Mouse (Mus musculus) macrophage (primary cell): ENCODE data around the gene Ninj1. TPM values are rescaled to one million over a fixed set of nuclear protein-coding genes. Genes with fewer than 3 reads are reported as not detected.

Experiments
- H3K27ac ChIP-seq: fragments of 350-480 bp; formaldehyde crosslinking; 2 replicates; pipeline ENCODE4 v1.9.0; 2021
- H3K36me3 ChIP-seq: fragments of 350-480 bp; formaldehyde crosslinking; 2 replicates; pipeline ENCODE4 v1.9.0; 2021; ENCODE audit errors: inconsistent target
- H3K4me3 ChIP-seq: fragments of 350-480 bp; formaldehyde crosslinking; 2 replicates; pipeline ENCODE4 v1.9.0; 2021; ENCODE audit errors: inconsistent target
- H3K79me2 ChIP-seq: fragments of 350-480 bp; formaldehyde crosslinking; 2 replicates; pipeline ENCODE4 v1.9.0; 2021; ENCODE audit errors: inconsistent target
- WGBS: methylation state at CpG from one replicate; pipeline ENCODE4 v1.1.7; 2026; ENCODE audit warnings: inconsistent platforms; ENCODE audit not compliant: missing documents; 5-methylcytosine and 5-hydroxymethylcytosine counted together
- polyA plus RNA-seq: library from polyadenylated mRNA; stranded (reverse); fragments of 250-400 nt; gene quantifications from 3 replicates; pipeline ENCODE4 v1.2.4, GENCODE M21; 2018; ENCODE audit warnings: inconsistent platforms
- total RNA-seq, 78 experiments: library from RNA; depleted of rRNA; stranded (reverse); fragments of 250-400 nt; gene quantifications; 1 replicate in 9 of 78; 2 replicates in 24 of 78; 3 replicates in 43 of 78; 4 replicates in 2 of 78; pipeline ENCODE4 v1.2.4; 2018; ENCODE audit warnings: inconsistent platforms in 56 of 78

The Ninj1 gene
- 100 to 1,000 TPM in 15 of 26 experiments, 10 to 100 TPM in 11; 30.0 to 203 (median 120) TPM for total RNA-seq (2018; cell fraction: chromatin; rRNA removed)
- total RNA-seq (2018; cell fraction: cytosol; rRNA removed) = 100 to 1,000 TPM; 384 to 615 (median 485) TPM
- 100 to 1,000 TPM in 25 of 26 experiments, 10 to 100 TPM in 1; 70.1 to 330 (median 238) TPM for total RNA-seq (2018; cell fraction: nucleus; rRNA removed)
- 275 to 508 TPM (median 332 TPM) in 3 replicates for polyA plus RNA-seq

GRCm38 (mm10) chr13:49187288-49188218 is at the start of gene Ninj1:
Gene Ninj1, plus strand, starts transcription at chr13:49187485.
- no peaks in the 10 kb centered on the region for H3K36me3 ChIP-seq
- under 1% methylated on average over 84 of the region's 87 CpGs for WGBS
- peak within 1 kb of the TSS; percentile 68 for H3K4me3 ChIP-seq
- peaks cover 48% of the 10 kb centered on the region for H3K79me2 ChIP-seq
- H3K27ac ChIP-seq = peak within 1 kb of the TSS; percentile 99

DNA sequence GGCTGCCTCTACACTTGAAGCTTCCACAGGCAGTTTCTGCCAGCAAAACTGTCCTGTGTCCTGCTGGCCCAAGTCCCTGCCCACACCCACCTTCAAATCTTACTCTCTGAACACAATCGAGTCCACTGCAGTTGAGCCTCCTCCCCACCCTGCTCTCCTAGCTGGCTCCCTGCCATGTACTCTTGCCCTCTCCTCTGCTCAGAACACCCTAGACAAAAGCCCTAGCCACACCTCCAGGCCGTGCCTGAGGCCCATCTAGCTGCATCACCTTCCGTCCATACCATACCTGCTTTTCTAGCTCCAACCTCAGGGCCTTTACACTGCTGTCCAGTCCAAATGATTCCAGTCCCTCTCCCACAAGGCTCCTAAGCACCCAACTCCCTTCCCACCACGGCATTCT is 46.7 kb upstream of the Ninj1 start:
- H3K79me2 ChIP-seq = no peaks in the 10 kb centered on the region
- no peak overlapping the region for H3K27ac ChIP-seq
- no peaks in the 10 kb centered on the region for H3K36me3 ChIP-seq
- WGBS = 75% methylated on average over 4 of the region's 4 CpGs
- no peak overlapping the region for H3K4me3 ChIP-seq

DNA sequence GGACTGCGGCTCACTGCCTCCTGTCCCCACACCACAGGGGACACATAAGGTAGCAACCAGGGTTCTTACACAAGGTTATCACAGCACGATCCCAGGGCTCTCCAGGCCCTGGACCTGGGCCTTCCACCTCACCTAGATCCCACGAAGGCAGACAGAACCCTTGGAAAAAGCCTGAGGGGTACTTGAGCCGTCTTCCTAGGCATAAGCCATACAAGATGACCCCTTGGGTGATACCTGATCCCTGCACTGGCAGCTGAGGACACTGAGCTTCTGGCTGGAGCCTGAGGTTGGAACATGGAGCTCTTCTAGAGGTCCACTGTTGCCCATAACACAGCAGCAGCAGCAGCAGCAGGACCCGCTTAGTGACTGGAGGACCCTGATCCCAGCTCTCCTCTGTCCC is 44.9 kb upstream of the Ninj1 start:
- H3K4me3 ChIP-seq = no peak overlapping the region
- H3K79me2 ChIP-seq = no peaks in the 10 kb centered on the region
- H3K27ac ChIP-seq = no peak overlapping the region
- 88% methylated on average over 5 of the region's 5 CpGs for WGBS
- no peaks in the 10 kb centered on the region for H3K36me3 ChIP-seq

- Histone ChIP-seq H3K27ac (no peak overlapping the region), H3K79me2 (no peaks in the 10 kb centered on the region), H3K36me3 (no peaks in the 10 kb centered on the region), H3K4me3 (no peak overlapping the region)
- WGBS = 91% methylated on average over 7 of the region's 7 CpGs
Observed at GRCm38 (mm10) chr13:49143323-49143722, 44.0 kb upstream of the Ninj1 start.

DNA sequence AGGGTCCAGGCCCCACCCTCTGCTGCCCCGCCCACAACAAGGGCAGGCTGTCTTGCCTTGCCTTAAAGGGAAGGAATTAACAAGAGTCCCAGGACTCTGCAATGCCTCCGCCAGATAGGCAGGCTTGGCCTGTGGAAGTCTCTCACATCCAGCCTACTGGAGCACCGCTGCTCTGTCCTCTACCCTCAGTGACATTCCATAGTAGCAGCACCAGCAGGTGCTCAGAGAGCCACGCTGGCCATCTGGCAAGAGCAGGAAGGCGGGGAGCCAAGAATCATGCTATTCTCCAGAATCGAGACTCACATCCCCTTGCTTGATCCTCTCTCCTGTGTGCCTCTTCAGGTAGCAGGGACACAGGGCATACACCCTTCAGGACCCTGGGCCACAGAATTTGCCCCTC is 42.8 kb upstream of the Ninj1 start:
- Histone ChIP-seq H3K4me3 (no peak overlapping the region), H3K79me2 (no peaks in the 10 kb centered on the region), H3K27ac (no peak overlapping the region), H3K36me3 (no peaks in the 10 kb centered on the region)
- WGBS = 77% methylated on average over 6 of the region's 6 CpGs

DNA sequence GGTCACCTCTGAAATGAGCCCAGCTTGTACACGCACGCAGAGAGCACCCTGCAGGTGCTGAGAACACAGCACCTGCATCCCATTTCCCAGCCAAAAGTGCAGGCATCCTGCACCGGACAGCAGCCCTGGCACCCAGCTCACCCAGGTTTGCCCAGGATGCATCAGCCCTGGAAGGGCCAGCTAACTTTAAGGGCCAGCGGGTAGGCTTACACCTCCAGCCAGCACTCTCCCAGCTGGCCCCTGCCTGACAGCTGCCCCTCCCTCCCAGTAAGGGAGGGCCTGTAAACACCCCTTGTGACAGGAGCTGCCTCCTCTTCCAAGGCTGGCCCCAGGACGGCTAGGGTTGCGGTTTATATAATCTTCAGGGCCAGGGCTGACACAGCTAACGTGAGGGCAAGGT is 41.9 kb upstream of the Ninj1 start:
- Histone ChIP-seq H3K27ac (no peak overlapping the region), H3K4me3 (no peak overlapping the region), H3K36me3 (no peaks in the 10 kb centered on the region), H3K79me2 (no peaks in the 10 kb centered on the region)
- WGBS = 85% methylated on average over 7 of the region's 7 CpGs

DNA sequence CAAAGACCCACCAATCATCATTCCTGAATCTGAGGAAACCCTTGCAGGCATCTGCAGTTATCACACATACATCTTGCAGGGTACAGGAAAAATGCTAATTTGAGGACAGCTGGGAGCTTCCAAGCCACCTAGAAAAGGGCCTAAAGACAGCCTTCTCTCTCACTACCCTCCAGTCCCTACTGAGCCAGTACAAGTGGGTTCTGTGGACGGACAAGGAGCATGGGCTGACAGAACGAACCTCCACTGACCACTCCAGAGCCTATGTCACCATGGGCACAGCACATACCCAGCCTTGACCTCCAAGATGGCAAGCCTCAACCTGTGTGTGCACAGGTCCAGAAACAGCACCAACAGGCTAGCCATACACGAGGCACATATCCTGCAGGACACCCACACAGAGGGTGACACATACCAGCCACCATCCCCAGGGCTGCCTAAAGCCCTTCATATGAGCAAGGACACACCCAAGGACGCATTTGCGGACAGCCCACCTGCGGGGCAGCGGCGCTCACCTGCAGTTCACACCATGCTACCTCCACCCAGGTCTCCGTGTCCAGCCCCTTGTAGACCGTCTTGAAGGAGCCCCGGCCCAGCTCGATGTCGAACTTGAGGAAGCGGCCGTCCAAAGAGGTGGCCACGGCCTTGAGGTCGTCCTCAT is 41.1 kb upstream of the Ninj1 start:
- Histone ChIP-seq H3K79me2 (no peaks in the 10 kb centered on the region), H3K36me3 (no peaks in the 10 kb centered on the region), H3K4me3 (no peak overlapping the region), H3K27ac (no peak overlapping the region)
- WGBS = 46% methylated on average over 15 of the region's 17 CpGs

- Histone ChIP-seq H3K79me2 (no peaks in the 10 kb centered on the region), H3K27ac (no peak overlapping the region), H3K4me3 (no peak overlapping the region), H3K36me3 (no peaks in the 10 kb centered on the region)
- WGBS = under 1% methylated on average over 29 of the region's 44 CpGs
Observed at GRCm38 (mm10) chr13:49146698-49147006, 40.6 kb upstream of the Ninj1 start.

DNA sequence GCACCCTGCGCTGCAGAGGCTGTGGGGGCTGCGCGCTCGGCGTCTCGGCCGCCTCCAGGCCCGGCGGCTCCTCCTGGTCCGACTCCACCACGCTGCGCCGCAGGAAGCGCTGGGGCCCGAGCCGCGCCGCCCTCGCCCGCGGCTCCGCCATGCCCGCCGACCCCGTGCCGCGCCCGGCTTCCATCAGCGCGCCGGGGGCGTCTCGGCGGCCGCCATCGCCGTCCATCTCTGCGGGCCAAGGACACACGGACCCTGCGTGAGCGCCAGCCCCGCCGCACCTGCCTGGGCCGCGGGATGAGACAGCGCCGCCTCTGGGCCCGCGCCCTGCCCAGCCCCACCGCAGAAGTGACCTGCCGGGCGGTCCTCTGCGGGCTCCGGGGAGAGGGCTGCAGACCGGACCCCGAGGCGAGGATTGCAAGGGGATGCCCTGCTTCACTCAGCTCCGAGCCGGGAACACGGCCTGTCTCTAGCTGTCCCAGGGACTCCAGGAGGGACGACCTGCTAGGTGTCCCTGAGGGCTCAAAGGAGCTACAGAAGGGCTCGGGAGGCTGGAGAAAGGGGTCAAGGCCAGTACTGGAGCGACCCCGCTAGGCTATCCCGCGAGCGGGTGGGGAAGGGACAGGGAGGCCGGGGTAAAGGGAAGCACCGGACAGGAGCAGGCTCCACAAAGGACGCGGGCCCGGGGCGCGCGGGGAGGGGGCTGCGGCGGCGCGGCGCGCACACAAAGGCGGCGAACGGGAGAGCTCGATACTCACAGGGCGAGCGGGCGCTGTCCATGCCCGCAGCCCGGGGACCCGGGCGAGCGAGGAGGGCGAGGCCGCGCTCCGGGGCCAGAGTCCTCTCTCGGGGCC is 40.1 kb upstream of the Ninj1 start:
- Histone ChIP-seq H3K36me3 (no peaks in the 10 kb centered on the region), H3K79me2 (no peaks in the 10 kb centered on the region), H3K4me3 (no peak overlapping the region), H3K27ac (no peak overlapping the region)
- WGBS = 1% methylated on average over 87 of the region's 98 CpGs

GRCm38 (mm10) chr13:49147858-49148226 is 39.4 kb upstream of the Ninj1 start, which contains the start of gene Wnk2:
Gene Wnk2, minus strand, starts transcription at chr13:49148014.
- H3K4me3 ChIP-seq = no peak within 1 kb of the TSS
- H3K36me3 ChIP-seq = no peaks in the 10 kb centered on the region
- under 1% methylated on average over 39 of the region's 43 CpGs for WGBS
- no peaks in the 10 kb centered on the region for H3K79me2 ChIP-seq
- no peak within 1 kb of the TSS for H3K27ac ChIP-seq

- no peak overlapping the region for H3K27ac ChIP-seq
- H3K4me3 ChIP-seq = no peak overlapping the region
- no peaks in the 10 kb centered on the region for H3K36me3 ChIP-seq
- 88% methylated on average over 4 of the region's 4 CpGs for WGBS
- H3K79me2 ChIP-seq = no peaks in the 10 kb centered on the region
Observed at GRCm38 (mm10) chr13:49148687-49149086, 38.6 kb upstream of the Ninj1 start.

- Histone ChIP-seq H3K79me2 (no peaks in the 10 kb centered on the region), H3K4me3 (no peak overlapping the region), H3K27ac (no peak overlapping the region), H3K36me3 (no peaks in the 10 kb centered on the region)
- WGBS = 85% methylated on average over 9 of the region's 10 CpGs
Observed at GRCm38 (mm10) chr13:49154028-49154427, 33.3 kb upstream of the Ninj1 start.

DNA sequence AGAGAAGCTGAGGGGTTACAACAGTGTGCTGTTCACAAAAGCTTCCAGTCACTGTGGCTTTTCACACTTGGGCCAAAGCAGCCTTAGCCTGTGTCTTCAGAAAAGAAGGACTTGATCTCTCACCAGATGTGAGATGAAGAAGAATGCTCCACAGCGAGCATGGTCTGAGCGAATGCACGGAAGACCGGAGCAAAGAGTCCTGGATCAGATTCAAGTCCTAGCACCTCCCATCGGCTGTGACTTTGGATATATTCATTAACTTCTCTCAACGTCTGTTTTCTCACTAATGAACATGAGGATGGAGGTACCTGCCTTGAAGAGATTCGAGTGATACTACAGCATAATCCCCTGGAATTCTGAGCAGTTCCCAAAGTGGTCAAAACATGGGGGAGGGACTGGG is 32.7 kb upstream of the Ninj1 start:
- Histone ChIP-seq H3K36me3 (no peaks in the 10 kb centered on the region), H3K4me3 (no peak overlapping the region), H3K27ac (no peak overlapping the region), H3K79me2 (no peaks in the 10 kb centered on the region)
- 84% methylated on average over 7 of the region's 7 CpGs for WGBS

DNA sequence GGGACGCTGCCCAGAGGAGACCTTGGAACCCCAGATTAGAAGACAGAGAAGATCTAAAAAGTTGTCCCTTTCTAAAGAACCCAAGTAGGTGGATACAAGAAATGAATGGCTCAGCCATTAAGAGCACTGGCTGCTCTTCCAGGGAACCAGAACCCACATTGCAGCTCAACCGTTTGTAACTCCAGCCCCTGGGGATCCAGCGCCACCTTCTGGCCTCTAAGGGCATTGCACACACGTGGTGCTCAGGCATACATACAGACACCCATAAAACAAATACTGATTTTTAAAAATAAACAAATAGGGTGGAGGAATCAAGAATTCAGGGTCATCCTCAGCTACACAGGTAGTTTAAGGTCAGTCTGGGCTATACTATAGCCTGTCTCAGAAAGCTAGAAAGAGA is 30.6 kb upstream of the Ninj1 start:
- WGBS = 89% methylated on average over 4 of the region's 4 CpGs
- Histone ChIP-seq H3K4me3 (no peak overlapping the region), H3K27ac (no peak overlapping the region), H3K36me3 (no peaks in the 10 kb centered on the region), H3K79me2 (no peaks in the 10 kb centered on the region)
